Mouse (Mus musculus) small intestine, adult 2 months (tissue): Measurements from ENCODE around the gene Tex19.1.

Source experiments
- CTCF ChIP-seq: fragments of 200-500 bp; IDR thresholded peaks from 2 replicates; pipeline ENCODE4 v1.5.1; 2012; ENCODE audit warnings: low read depth, mild to moderate bottlenecking, control low read depth, inconsistent platforms, low read length, moderate library complexity, mixed read lengths; ENCODE audit not compliant: insufficient replicate concordance, insufficient read length; ENCODE audit errors: extremely low read depth
- POLR2A ChIP-seq: fragments of 200-500 bp; IDR thresholded peaks from 2 replicates; pipeline ENCODE4 v1.6.1; 2012; ENCODE audit warnings: low read depth, mild to moderate bottlenecking, control low read depth, inconsistent platforms, low read length, moderate library complexity

DNA sequence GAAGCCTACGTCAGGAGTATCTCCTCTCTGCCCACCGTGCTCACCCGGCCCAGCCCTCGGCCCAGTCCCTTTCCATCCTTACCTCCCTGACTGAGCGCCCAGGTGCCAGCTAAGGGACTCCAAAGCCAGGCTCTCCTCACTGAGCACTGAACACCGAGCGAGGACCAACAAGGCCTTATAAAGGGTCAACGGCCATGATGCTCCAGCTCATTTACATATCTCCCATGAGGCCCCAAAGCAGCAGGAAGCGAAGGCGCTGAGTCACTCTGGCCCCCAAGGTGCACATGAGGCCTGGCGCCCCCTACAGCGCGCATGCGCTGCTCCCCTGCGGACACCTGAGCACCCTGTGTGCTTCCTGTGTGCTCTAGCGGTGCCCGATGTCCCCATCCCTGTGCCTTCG, 27.8 kb upstream of the Tex19.1 start:
- no peak for TF ChIP-seq CTCF
- no peak for TF ChIP-seq POLR2A
